Mouse (Mus musculus) small intestine, adult 2 months (tissue): ENCODE results near the gene Atg9a.

ENCODE experiments used
- CTCF ChIP-seq: fragments of 200-500 bp; IDR thresholded peaks from 2 replicates; pipeline ENCODE4 v1.5.1; 2012; ENCODE audit warnings: low read depth, mild to moderate bottlenecking, control low read depth, inconsistent platforms, low read length, moderate library complexity, mixed read lengths; ENCODE audit not compliant: insufficient replicate concordance, insufficient read length; ENCODE audit errors: extremely low read depth
- POLR2A ChIP-seq: fragments of 200-500 bp; IDR thresholded peaks from 2 replicates; pipeline ENCODE4 v1.6.1; 2012; ENCODE audit warnings: low read depth, mild to moderate bottlenecking, control low read depth, inconsistent platforms, low read length, moderate library complexity

- TF ChIP-seq CTCF (no peak), POLR2A (no peak)
Observed at GRCm38 (mm10) chr1:75219531-75219930, 27.5 kb upstream of the Atg9a start, which contains the start of gene Tuba4a.
